Mouse (Mus musculus): ENCODE measurements around the gene Rfx8. TPM values are rescaled to one million over a fixed set of nuclear protein-coding genes. Genes with fewer than 3 reads are reported as not detected.
A peak's percentile ranks its signal among the peaks of the same experiment; 100 is the strongest.
"Not testable (repeated sequence)": the region's sequence is repeated elsewhere in the genome, so short reads cannot be mapped to it uniquely, and the experiment has no call there.

Rfx8 gene
- polyA plus RNA-seq, 1 experiment = 0.02 TPM

DNA sequence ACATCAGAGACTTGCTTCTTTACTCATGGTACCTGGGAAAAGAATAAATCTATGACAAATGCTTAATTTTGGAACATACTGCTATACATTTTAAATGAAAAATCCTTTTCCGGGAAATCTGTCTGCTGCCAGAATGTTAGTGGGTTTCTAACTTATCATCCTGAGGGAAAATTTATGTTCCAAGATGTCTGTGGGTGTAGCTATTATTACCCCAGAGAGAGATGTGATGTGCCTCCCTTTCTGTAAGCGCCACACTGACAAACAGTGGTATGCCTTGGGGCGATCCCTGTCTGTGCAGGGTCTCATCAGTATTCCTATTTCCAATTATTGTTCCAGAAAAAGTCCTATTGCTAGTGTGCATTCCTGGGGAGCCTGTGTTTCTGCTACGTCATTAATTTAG is 57.7 kb downstream of the Rfx8 start:
- Histone ChIP-seq H3K36me3 (ENCODE audit: control insufficient read depth, insufficient read depth) (no peaks in the 10 kb centered on the region), H3K27me3 (ENCODE audit: control insufficient read depth, insufficient read depth, insufficient read length) (no peaks in the 10 kb centered on the region)
- no peak for TF ChIP-seq FOSL1 (IDR thresholded peaks at IDR 0.05; ENCODE audit: insufficient read depth, low read length, poor library complexity, severe bottlenecking)
- no peak for TF ChIP-seq MAX (IDR thresholded peaks at IDR 0.05)
- no peak for TF ChIP-seq CEBPB (IDR thresholded peaks at IDR 0.05; ENCODE audit: low read depth)
- no peak for TF ChIP-seq CTCF (IDR thresholded peaks at IDR 0.05; ENCODE audit: control insufficient read depth, insufficient read depth, insufficient read length)
- TF ChIP-seq MYOD1 (IDR thresholded peaks at IDR 0.05; ENCODE audit: control insufficient read depth, insufficient read length, low read depth) = no peak
- no peak for TF ChIP-seq MYOG (IDR thresholded peaks at IDR 0.05; ENCODE audit: control insufficient read depth, extremely low read depth, insufficient read length)
- TF ChIP-seq USF1 (IDR thresholded peaks at IDR 0.05; ENCODE audit: low read depth) = no peak

DNA sequence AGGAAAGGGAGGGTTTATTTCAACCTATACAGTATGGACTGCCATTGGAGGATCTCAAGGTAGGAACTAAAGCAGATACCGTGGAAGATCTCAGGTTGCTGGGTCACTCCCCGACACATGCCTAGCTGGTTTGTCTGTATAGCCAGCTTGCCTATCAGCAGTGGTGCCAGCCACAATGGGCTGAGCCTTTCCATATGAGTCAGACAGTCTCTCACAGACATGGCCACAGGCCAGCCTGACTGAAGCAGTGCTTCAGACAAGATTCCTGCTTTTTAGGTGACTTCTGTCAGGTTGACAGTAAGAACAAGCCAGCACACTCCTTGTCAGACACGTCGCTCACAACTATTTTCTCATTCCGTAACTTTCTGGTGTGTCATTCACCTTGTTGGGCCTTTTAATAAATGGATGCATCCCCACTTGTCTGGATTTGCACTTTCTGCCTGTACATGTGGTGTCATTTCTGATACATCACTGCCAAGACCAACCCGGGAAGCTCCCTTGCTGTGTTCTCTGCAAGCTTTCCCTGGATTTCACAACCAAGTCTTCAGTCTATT is 63.7 kb downstream of the Rfx8 start:
- TF ChIP-seq MYOG (IDR thresholded peaks at IDR 0.05; ENCODE audit: control insufficient read depth, extremely low read depth, insufficient read length) (no peak), MAX (IDR thresholded peaks at IDR 0.05) (no peak), CEBPB (IDR thresholded peaks at IDR 0.05; ENCODE audit: low read depth) (no peak), FOSL1 (IDR thresholded peaks at IDR 0.05; ENCODE audit: insufficient read depth, low read length, poor library complexity, severe bottlenecking) (no peak), CTCF (IDR thresholded peaks at IDR 0.05; ENCODE audit: control insufficient read depth, insufficient read depth, insufficient read length) (no peak), USF1 (IDR thresholded peaks at IDR 0.05; ENCODE audit: low read depth) (no peak), MYOD1 (IDR thresholded peaks at IDR 0.05; ENCODE audit: control insufficient read depth, insufficient read length, low read depth) (no peak)
- Histone ChIP-seq H3K79me2 (ENCODE audit: control insufficient read depth, insufficient read depth) (no peaks in the 10 kb centered on the region), H3K4me3 (ENCODE audit: insufficient read depth, poor library complexity, severe bottlenecking) (no peak overlapping the region), H3ac (ENCODE audit: control insufficient read depth, insufficient read length, low read depth) (no peak overlapping the region), H3K27me3 (ENCODE audit: control insufficient read depth, insufficient read depth, insufficient read length) (peaks cover 6% of the 10 kb centered on the region), H3K79me3 (ENCODE audit: low read depth) (no peaks in the 10 kb centered on the region), H3K36me3 (ENCODE audit: control insufficient read depth, insufficient read depth) (no peaks in the 10 kb centered on the region)

More for the DNA sequence above, 57.7 kb downstream of the Rfx8 start:
- Histone ChIP-seq H3K79me3 (ENCODE audit: low read depth) (no peaks in the 10 kb centered on the region), H3K4me3 (ENCODE audit: insufficient read depth, poor library complexity, severe bottlenecking) (no peak overlapping the region), H3ac (ENCODE audit: control insufficient read depth, insufficient read length, low read depth) (no peak overlapping the region), H3K79me2 (ENCODE audit: control insufficient read depth, insufficient read depth) (no peaks in the 10 kb centered on the region)

DNA sequence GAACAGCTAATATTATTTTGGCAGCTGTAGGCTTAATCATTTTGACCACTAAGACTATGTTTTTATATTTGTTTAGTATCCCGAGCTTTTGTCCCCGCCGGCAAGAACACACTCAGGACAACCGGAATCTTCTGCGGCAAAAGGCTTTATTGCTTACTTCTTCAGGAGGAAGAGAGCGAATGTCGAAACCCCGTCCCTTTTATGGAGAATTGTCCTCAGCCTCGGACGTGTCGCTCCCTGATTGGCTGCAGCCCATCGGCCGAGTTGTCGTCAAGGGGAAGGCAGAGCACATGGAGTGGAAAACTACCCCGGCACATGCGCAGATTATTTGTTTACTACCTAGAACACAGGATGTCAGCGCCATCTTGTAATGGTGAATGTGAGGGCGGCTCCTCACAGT is 65.9 kb downstream of the Rfx8 start:
- not testable (repeated sequence) for H3K79me3 ChIP-seq (ENCODE audit: low read depth); H3K79me2 ChIP-seq (ENCODE audit: control insufficient read depth, insufficient read depth); H3ac ChIP-seq (ENCODE audit: control insufficient read depth, insufficient read length, low read depth); H3K4me3 ChIP-seq (ENCODE audit: insufficient read depth, poor library complexity, severe bottlenecking); H3K36me3 ChIP-seq (ENCODE audit: control insufficient read depth, insufficient read depth)
- peaks cover 22% of the 10 kb centered on the region for H3K27me3 ChIP-seq (ENCODE audit: control insufficient read depth, insufficient read depth, insufficient read length)

- H3K79me2 ChIP-seq (ENCODE audit: control insufficient read depth, insufficient read depth) = no peaks in the 10 kb centered on the region
- H3ac ChIP-seq (ENCODE audit: control insufficient read depth, insufficient read length, low read depth) = no peak overlapping the region
- H3K27me3 ChIP-seq (ENCODE audit: control insufficient read depth, insufficient read depth, insufficient read length) = peaks cover 30% of the 10 kb centered on the region
- no peak for TF ChIP-seq CEBPB (IDR thresholded peaks at IDR 0.05; ENCODE audit: low read depth)
- TF ChIP-seq USF1 (IDR thresholded peaks at IDR 0.05; ENCODE audit: low read depth) = no peak
- no peak for TF ChIP-seq MAX (IDR thresholded peaks at IDR 0.05)
- no peak for TF ChIP-seq MYOG (IDR thresholded peaks at IDR 0.05; ENCODE audit: control insufficient read depth, extremely low read depth, insufficient read length)
- TF ChIP-seq FOSL1 (IDR thresholded peaks at IDR 0.05; ENCODE audit: insufficient read depth, low read length, poor library complexity, severe bottlenecking) = no peak
- TF ChIP-seq MYOD1 (IDR thresholded peaks at IDR 0.05; ENCODE audit: control insufficient read depth, insufficient read length, low read depth) = no peak
- TF ChIP-seq CTCF (IDR thresholded peaks at IDR 0.05; ENCODE audit: control insufficient read depth, insufficient read depth, insufficient read length) = no peak
- no peak overlapping the region for H3K4me3 ChIP-seq (ENCODE audit: insufficient read depth, poor library complexity, severe bottlenecking)
- no peaks in the 10 kb centered on the region for H3K36me3 ChIP-seq (ENCODE audit: control insufficient read depth, insufficient read depth)
- H3K79me3 ChIP-seq (ENCODE audit: low read depth) = no peaks in the 10 kb centered on the region
Measured at GRCm38 (mm10) chr1:39653028-39653427, 67.8 kb downstream of the Rfx8 start.

DNA sequence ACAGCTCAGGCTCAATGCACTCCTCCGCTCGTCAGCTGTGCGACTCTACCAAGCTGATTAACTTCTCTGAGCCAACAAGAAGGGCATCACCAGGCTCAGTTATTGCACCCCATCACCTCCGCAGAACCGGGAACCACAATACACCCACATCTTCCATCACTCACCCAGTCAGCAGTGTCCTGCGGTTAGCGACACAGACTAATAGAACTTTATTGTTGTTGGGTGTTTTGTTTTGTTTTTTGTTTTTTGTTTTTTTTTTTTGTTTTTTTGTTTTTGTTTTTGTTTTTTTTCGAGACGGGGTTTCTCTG is 69.6 kb downstream of the Rfx8 start, which contains the start of gene Creg2:
Gene Creg2 (minus strand): TSS at position 234 of the 308 bp plus-strand sequence.
- peak within 1 kb of the TSS; percentile 46 for H3ac ChIP-seq (ENCODE audit: control insufficient read depth, insufficient read length, low read depth)
- no peak for TF ChIP-seq CTCF (IDR thresholded peaks at IDR 0.05; ENCODE audit: control insufficient read depth, insufficient read depth, insufficient read length)
- no peak for TF ChIP-seq MYOG (IDR thresholded peaks at IDR 0.05; ENCODE audit: control insufficient read depth, extremely low read depth, insufficient read length)
- TF ChIP-seq MYOD1 (IDR thresholded peaks at IDR 0.05; ENCODE audit: control insufficient read depth, insufficient read length, low read depth) = no peak
- TF ChIP-seq CEBPB (IDR thresholded peaks at IDR 0.05; ENCODE audit: low read depth) = no peak
- no peak for TF ChIP-seq FOSL1 (IDR thresholded peaks at IDR 0.05; ENCODE audit: insufficient read depth, low read length, poor library complexity, severe bottlenecking)
- TF ChIP-seq USF1 (IDR thresholded peaks at IDR 0.05; ENCODE audit: low read depth) = no peak
- TF ChIP-seq MAX (IDR thresholded peaks at IDR 0.05) = no peak
- H3K79me3 ChIP-seq (ENCODE audit: low read depth) = no peaks in the 10 kb centered on the region
- peaks cover 30% of the 10 kb centered on the region for H3K27me3 ChIP-seq (ENCODE audit: control insufficient read depth, insufficient read depth, insufficient read length)
- no peak within 1 kb of the TSS for H3K4me3 ChIP-seq (ENCODE audit: insufficient read depth, poor library complexity, severe bottlenecking)
- H3K79me2 ChIP-seq (ENCODE audit: control insufficient read depth, insufficient read depth) = no peaks in the 10 kb centered on the region
- H3K36me3 ChIP-seq (ENCODE audit: control insufficient read depth, insufficient read depth) = no peaks in the 10 kb centered on the region
